Mouse (Mus musculus): ENCODE data around the gene Plcb1. TPM values are rescaled to one million over a fixed set of nuclear protein-coding genes. Genes with fewer than 3 reads are reported as not detected.

Gene Plcb1
- polyA plus RNA-seq, 1 experiment: 0.11 TPM

- TF ChIP-seq CTCF (IDR thresholded peaks at IDR 0.05; ENCODE audit: low read depth, low read length) (no peak), POLR2A (IDR thresholded peaks at IDR 0.05; ENCODE audit: borderline replicate concordance, low read depth, low read length) (no peak)
- Histone ChIP-seq H3K27ac (ENCODE audit: insufficient read depth, low read depth, low read length) (no peak overlapping the region), H3K4me3 (ENCODE audit: insufficient read depth, low read length) (no peak overlapping the region), H3K4me1 (ENCODE audit: control insufficient read depth, insufficient read depth, low read length) (no peaks in the 10 kb centered on the region)
Observed at GRCm38 (mm10) chr2:134942919-134943318, 157.1 kb downstream of the Plcb1 start.

- no peaks in the 10 kb centered on the region for H3K4me1 ChIP-seq (ENCODE audit: control insufficient read depth, insufficient read depth, low read length)
- TF ChIP-seq POLR2A (IDR thresholded peaks at IDR 0.05; ENCODE audit: borderline replicate concordance, low read depth, low read length) (no peak), CTCF (IDR thresholded peaks at IDR 0.05; ENCODE audit: low read depth, low read length) (no peak)
- H3K4me3 ChIP-seq (ENCODE audit: insufficient read depth, low read length): no peak overlapping the region
- no peak overlapping the region for H3K27ac ChIP-seq (ENCODE audit: insufficient read depth, low read depth, low read length)
Observed at GRCm38 (mm10) chr2:134946331-134946730, 160.5 kb downstream of the Plcb1 start.

GRCm38 (mm10) chr2:134946911-134947310, 161.0 kb downstream of the Plcb1 start:
- TF ChIP-seq CTCF (IDR thresholded peaks at IDR 0.05; ENCODE audit: low read depth, low read length) (no peak), POLR2A (IDR thresholded peaks at IDR 0.05; ENCODE audit: borderline replicate concordance, low read depth, low read length) (no peak)

GRCm38 (mm10) chr2:134952088-134952487, 166.2 kb downstream of the Plcb1 start:
- H3K27ac ChIP-seq (ENCODE audit: insufficient read depth, low read depth, low read length): no peak overlapping the region
- H3K4me1 ChIP-seq (ENCODE audit: control insufficient read depth, insufficient read depth, low read length): no peaks in the 10 kb centered on the region
- TF ChIP-seq POLR2A (IDR thresholded peaks at IDR 0.05; ENCODE audit: borderline replicate concordance, low read depth, low read length): no peak
- no peak for TF ChIP-seq CTCF (IDR thresholded peaks at IDR 0.05; ENCODE audit: low read depth, low read length)
- no peak overlapping the region for H3K4me3 ChIP-seq (ENCODE audit: insufficient read depth, low read length)

More at GRCm38 (mm10) chr2:134946911-134947310, 161.0 kb downstream of the Plcb1 start:
- Histone ChIP-seq H3K4me3 (ENCODE audit: insufficient read depth, low read length) (no peak overlapping the region), H3K27ac (ENCODE audit: insufficient read depth, low read depth, low read length) (no peak overlapping the region), H3K4me1 (ENCODE audit: control insufficient read depth, insufficient read depth, low read length) (no peaks in the 10 kb centered on the region)

GRCm38 (mm10) chr2:134956436-134956835, 170.6 kb downstream of the Plcb1 start:
- Histone ChIP-seq H3K4me3 (ENCODE audit: insufficient read depth, low read length) (no peak overlapping the region), H3K27ac (ENCODE audit: insufficient read depth, low read depth, low read length) (no peak overlapping the region), H3K4me1 (ENCODE audit: control insufficient read depth, insufficient read depth, low read length) (no peaks in the 10 kb centered on the region)
- TF ChIP-seq POLR2A (IDR thresholded peaks at IDR 0.05; ENCODE audit: borderline replicate concordance, low read depth, low read length) (no peak), CTCF (IDR thresholded peaks at IDR 0.05; ENCODE audit: low read depth, low read length) (no peak)

- no peak overlapping the region for H3K27ac ChIP-seq (ENCODE audit: insufficient read depth, low read depth, low read length)
- TF ChIP-seq POLR2A (IDR thresholded peaks at IDR 0.05; ENCODE audit: borderline replicate concordance, low read depth, low read length) (no peak), CTCF (IDR thresholded peaks at IDR 0.05; ENCODE audit: low read depth, low read length) (no peak)
- H3K4me3 ChIP-seq (ENCODE audit: insufficient read depth, low read length): no peak overlapping the region
- no peaks in the 10 kb centered on the region for H3K4me1 ChIP-seq (ENCODE audit: control insufficient read depth, insufficient read depth, low read length)
Observed at GRCm38 (mm10) chr2:134966131-134966530, 180.3 kb downstream of the Plcb1 start.

GRCm38 (mm10) chr2:134968380-134968779, 182.5 kb downstream of the Plcb1 start:
- H3K27ac ChIP-seq (ENCODE audit: insufficient read depth, low read depth, low read length): no peak overlapping the region
- H3K4me3 ChIP-seq (ENCODE audit: insufficient read depth, low read length): no peak overlapping the region
- no peak for TF ChIP-seq POLR2A (IDR thresholded peaks at IDR 0.05; ENCODE audit: borderline replicate concordance, low read depth, low read length)
- no peak for TF ChIP-seq CTCF (IDR thresholded peaks at IDR 0.05; ENCODE audit: low read depth, low read length)
- no peaks in the 10 kb centered on the region for H3K4me1 ChIP-seq (ENCODE audit: control insufficient read depth, insufficient read depth, low read length)

GRCm38 (mm10) chr2:134972376-134972775, 186.5 kb downstream of the Plcb1 start:
- no peak overlapping the region for H3K27ac ChIP-seq (ENCODE audit: insufficient read depth, low read depth, low read length)
- H3K4me3 ChIP-seq (ENCODE audit: insufficient read depth, low read length): no peak overlapping the region
- TF ChIP-seq CTCF (IDR thresholded peaks at IDR 0.05; ENCODE audit: low read depth, low read length) (no peak), POLR2A (IDR thresholded peaks at IDR 0.05; ENCODE audit: borderline replicate concordance, low read depth, low read length) (no peak)
- H3K4me1 ChIP-seq (ENCODE audit: control insufficient read depth, insufficient read depth, low read length): no peaks in the 10 kb centered on the region

- Histone ChIP-seq H3K27ac (ENCODE audit: insufficient read depth, low read depth, low read length) (no peak overlapping the region), H3K4me1 (ENCODE audit: control insufficient read depth, insufficient read depth, low read length) (no peaks in the 10 kb centered on the region), H3K4me3 (ENCODE audit: insufficient read depth, low read length) (no peak overlapping the region)
- TF ChIP-seq CTCF (IDR thresholded peaks at IDR 0.05; ENCODE audit: low read depth, low read length) (no peak), POLR2A (IDR thresholded peaks at IDR 0.05; ENCODE audit: borderline replicate concordance, low read depth, low read length) (no peak)
Observed at GRCm38 (mm10) chr2:134974711-134975110, 188.8 kb downstream of the Plcb1 start.

- Histone ChIP-seq H3K27ac (ENCODE audit: insufficient read depth, low read depth, low read length) (no peak overlapping the region), H3K4me1 (ENCODE audit: control insufficient read depth, insufficient read depth, low read length) (no peaks in the 10 kb centered on the region), H3K4me3 (ENCODE audit: insufficient read depth, low read length) (no peak overlapping the region)
- no peak for TF ChIP-seq POLR2A (IDR thresholded peaks at IDR 0.05; ENCODE audit: borderline replicate concordance, low read depth, low read length)
- TF ChIP-seq CTCF (IDR thresholded peaks at IDR 0.05; ENCODE audit: low read depth, low read length): no peak
Observed at GRCm38 (mm10) chr2:134976796-134977330, 191.0 kb downstream of the Plcb1 start.
